Mouse (Mus musculus) CH12.LX (cell line): ENCODE results near the gene Taok1. TPM values are rescaled to one million over a fixed set of nuclear protein-coding genes. Genes with fewer than 3 reads are reported as not detected.

Source experiments
- DNase-seq: peaks from one replicate; pipeline ENCODE4 v3.0.0-alpha.2; 2013; ENCODE audit errors: extremely low read depth
- H3K27ac ChIP-seq: 2 replicates; pipeline ENCODE4 v1.5.1; 2012; ENCODE audit warnings: low read depth, mild to moderate bottlenecking, control low read depth, moderate library complexity; ENCODE audit not compliant: insufficient read depth
- H3K27me3 ChIP-seq: replicated peaks from 2 replicates; pipeline ENCODE3; 2012; ENCODE audit warnings: inconsistent platforms
- H3K36me3 ChIP-seq, 2 experiments: replicated peaks in 1 of 2; 2 replicates each; pipeline versions ENCODE3 to v1.6.1; 2012; ENCODE audit warnings: inconsistent platforms in 1 of 2, low read length in 1 of 2, mild to moderate bottlenecking in 1 of 2, mixed read lengths in 1 of 2, moderate library complexity in 1 of 2; ENCODE audit not compliant: control insufficient read depth in 1 of 2, insufficient read depth in 1 of 2
- H3K4me1 ChIP-seq, 2 experiments: 2 replicates each; pipeline ENCODE4 v1.6.1; 2012; ENCODE audit warnings: inconsistent platforms in 1 of 2, moderate library complexity in 1 of 2; ENCODE audit not compliant: insufficient read depth in 2 of 2, control insufficient read depth in 1 of 2
- H3K4me2 ChIP-seq: 2 replicates; pipeline ENCODE4 v1.6.1; 2012; ENCODE audit warnings: low read depth, mild to moderate bottlenecking, control low read depth; ENCODE audit not compliant: poor library complexity, insufficient read depth, severe bottlenecking
- H3K4me3 ChIP-seq, 3 experiments: fragments of 150-350 bp in 1 of 3; sonication (generic) in 1 of 3; replicated peaks in 1 of 3; 2 replicates each; pipeline versions ENCODE3 to v1.5.1; 2011 to 2012; ENCODE audit warnings: low read depth in 2 of 3, low read length in 2 of 3, mild to moderate bottlenecking in 2 of 3, moderate library complexity in 2 of 3, control low read depth in 1 of 3, improper control_type of control experiment in 1 of 3, inconsistent platforms in 1 of 3, mixed read lengths in 1 of 3; ENCODE audit not compliant: poor library complexity in 1 of 3
- H3K79me2 ChIP-seq: replicated peaks from 2 replicates; pipeline ENCODE4 v1.6.1; 2012; ENCODE audit warnings: mild to moderate bottlenecking, moderate library complexity; ENCODE audit not compliant: control insufficient read depth, poor library complexity, insufficient read depth, severe bottlenecking; ENCODE audit errors: extremely low read depth
- H3K9ac ChIP-seq: 2 replicates; pipeline ENCODE4 v1.6.1; 2012; ENCODE audit warnings: low read depth, mild to moderate bottlenecking, control low read depth, moderate library complexity; ENCODE audit not compliant: insufficient read depth
- H3K9me3 ChIP-seq: replicated peaks from 2 replicates; pipeline ENCODE3; 2012; ENCODE audit warnings: low read length, inconsistent platforms, mixed read lengths
- ETS1 ChIP-seq: conservative IDR thresholded peaks from 2 replicates; pipeline ENCODE4 v1.6.1; 2012; ENCODE audit warnings: low read depth, mild to moderate bottlenecking, inconsistent platforms, low read length, improper control_type of control experiment, moderate library complexity
- IRF4 ChIP-seq: IDR thresholded peaks from 2 replicates; pipeline ENCODE4 v1.6.1; 2014; ENCODE audit warnings: low read depth, mild to moderate bottlenecking, inconsistent platforms, low read length, improper control_type of control experiment
- MYC ChIP-seq: IDR thresholded peaks from 2 replicates; pipeline ENCODE4 v1.6.1; 2011; ENCODE audit warnings: low read depth, mild to moderate bottlenecking, improper control_type of control experiment, low read length
- PAX5 ChIP-seq: IDR thresholded peaks from 2 replicates; pipeline ENCODE4 v1.6.1; 2012; ENCODE audit warnings: low read length, inconsistent platforms, mixed read lengths
- RAD21 ChIP-seq: IDR thresholded peaks from 2 replicates; pipeline ENCODE4 v1.6.1; 2011; ENCODE audit warnings: low read depth, mild to moderate bottlenecking, low read length, improper control_type of control experiment, moderate library complexity
- dilution Hi-C: fragments of 300-500 bp; cut with MboI; formaldehyde crosslinking; loops from 2 replicates; pipeline ENCODE4 v1.14.3; 2020; ENCODE audit warnings: low sequenced_read_pairs; ENCODE audit not compliant: extremely low pct_unique_long_range_greater_than_20kb, extremely low pct_ligation_motif_present
- in situ Hi-C: fragments of 300-500 bp; cut with MboI; formaldehyde crosslinking; loops from 3 replicates; pipeline ENCODE4 v1.14.3; 2019; ENCODE audit warnings: low sequenced_read_pairs, low pct_ligation_motif_present, low pct_unique_long_range_greater_than_20kb, mixed read lengths
- polyA plus RNA-seq: library from polyadenylated mRNA; unstranded; fragments of >175 nt; gene quantifications from 2 replicates; pipeline ENCODE4 v1.2.1, GENCODE M21; 2012; ENCODE audit warnings: low read depth; ENCODE audit not compliant: insufficient read length
- total RNA-seq, 2 experiments: library from RNA; depleted of rRNA; stranded (reverse); fragments of 300-350 nt in 1 of 2; fragments of >200 nt in 1 of 2; gene quantifications; 2 replicates each; pipeline ENCODE4 v1.2.3; 2012 to 2014

The Taok1 gene
- total and polyA plus RNA-seq, 3 experiments = 8.9 to 13.7 (median 11.6) TPM

GRCm38 (mm10) chr11:77483043-77483442 is 124.6 kb downstream of the Taok1 start:
- dilution Hi-C loops = no loop called here

More at GRCm38 (mm10) chr11:77483043-77483442, 124.6 kb downstream of the Taok1 start:
- in situ Hi-C loops = no loop called here
- Histone ChIP-seq H3K27ac (no peak overlapping the region), H3K4me1 (peaks cover 0 to 7% of the 10 kb centered on the region in 2 experiments; a peak in 1 of 4 replicates), H3K4me2 (no peak overlapping the region), H3K36me3 (no peaks in the 10 kb centered on the region), H3K9me3 (no peaks in the 10 kb centered on the region), H3K4me3 (no peak overlapping the region), H3K79me2 (no peaks in the 10 kb centered on the region), H3K27me3 (peaks cover 23% of the 10 kb centered on the region), H3K9ac (no peak overlapping the region)
- no peak for DNase-seq
- no peak for TF ChIP-seq RAD21
- TF ChIP-seq IRF4 = no peak
- TF ChIP-seq ETS1 = no peak
- no peak for TF ChIP-seq PAX5
- TF ChIP-seq MYC = no peak

Other genes starting within 250 kb of the Taok1 start
- gene Coro6, start 145.4 kb downstream of the Taok1 start, total RNA-seq (2012; rRNA removed) = 0.25 TPM in 1 of 2 replicates, not detected in the other
- not detected in 2 replicates for gene Coro6, start 145.4 kb downstream of the Taok1 start, total RNA-seq (2014; rRNA removed)
- gene Coro6, start 145.4 kb downstream of the Taok1 start, polyA plus RNA-seq = 0.37 and 0.39 TPM in 2 replicates
- gene Ankrd13b, start 118.1 kb downstream of the Taok1 start, total RNA-seq (2012; rRNA removed) = 1.7 and 1.9 TPM in 2 replicates
- 0.53 and 0.55 TPM in 2 replicates for gene Ankrd13b, start 118.1 kb downstream of the Taok1 start, total RNA-seq (2014; rRNA removed)
- gene Ankrd13b, start 118.1 kb downstream of the Taok1 start, polyA plus RNA-seq = 2.7 and 2.8 TPM in 2 replicates
- 28.9 and 30.8 TPM in 2 replicates for gene Git1, start 114.3 kb downstream of the Taok1 start, total RNA-seq (2012; rRNA removed)
- gene Git1, start 114.3 kb downstream of the Taok1 start, total RNA-seq (2014; rRNA removed) = 8.0 and 8.8 TPM in 2 replicates
- 53.3 and 57.8 TPM in 2 replicates for gene Git1, start 114.3 kb downstream of the Taok1 start, polyA plus RNA-seq
- 0.38 and 0.63 TPM in 2 replicates for gene Abhd15, start 92.7 kb downstream of the Taok1 start, total RNA-seq (2012; rRNA removed)
- 0.08 and 0.11 TPM in 2 replicates for gene Abhd15, start 92.7 kb downstream of the Taok1 start, total RNA-seq (2014; rRNA removed)
- 0.23 and 0.38 TPM in 2 replicates for gene Abhd15, start 92.7 kb downstream of the Taok1 start, polyA plus RNA-seq
- gene Trp53i13, start 91.8 kb downstream of the Taok1 start, total RNA-seq (2012; rRNA removed) = 11.1 and 12.8 TPM in 2 replicates
- 6.4 and 6.7 TPM in 2 replicates for gene Trp53i13, start 91.8 kb downstream of the Taok1 start, total RNA-seq (2014; rRNA removed)
- 12.6 and 14.9 TPM in 2 replicates for gene Trp53i13, start 91.8 kb downstream of the Taok1 start, polyA plus RNA-seq
- gene Gm10392, start 88.6 kb downstream of the Taok1 start, total RNA-seq (2012; rRNA removed) = 0.13 TPM in 1 of 2 replicates, not detected in the other
- gene Gm10392, start 88.6 kb downstream of the Taok1 start, total RNA-seq (2014; rRNA removed) = 0.30 TPM in 1 of 2 replicates, not detected in the other
- 0.17 and 0.53 TPM in 2 replicates for gene Gm10392, start 88.6 kb downstream of the Taok1 start, polyA plus RNA-seq
- 29.6 and 48.6 TPM in 2 replicates for gene Nufip2, start 78.3 kb upstream of the Taok1 start, total RNA-seq (2012; rRNA removed)
- gene Nufip2, start 78.3 kb upstream of the Taok1 start, total RNA-seq (2014; rRNA removed) = 53.6 and 55.6 TPM in 2 replicates
- gene Nufip2, start 78.3 kb upstream of the Taok1 start, polyA plus RNA-seq = 38.8 and 41.2 TPM in 2 replicates
- not detected in 2 replicates for gene Cryba1, start 117.5 kb upstream of the Taok1 start, total RNA-seq (2012; rRNA removed)
- gene Cryba1, start 117.5 kb upstream of the Taok1 start, total RNA-seq (2014; rRNA removed) = not detected in 2 replicates
- not detected in 2 replicates for gene Cryba1, start 117.5 kb upstream of the Taok1 start, polyA plus RNA-seq
- gene Myo18a, start 155.4 kb upstream of the Taok1 start, total RNA-seq (2012; rRNA removed) = 15.4 and 16.8 TPM in 2 replicates
- gene Myo18a, start 155.4 kb upstream of the Taok1 start, total RNA-seq (2014; rRNA removed) = 5.2 and 6.3 TPM in 2 replicates
- 24.8 and 29.5 TPM in 2 replicates for gene Myo18a, start 155.4 kb upstream of the Taok1 start, polyA plus RNA-seq
- 0.08 TPM in 1 of 2 replicates, not detected in the other for gene Gm10277, start 179.9 kb upstream of the Taok1 start, total RNA-seq (2012; rRNA removed)
- not detected in 2 replicates for gene Gm10277, start 179.9 kb upstream of the Taok1 start, total RNA-seq (2014; rRNA removed)
- 0.10 and 0.11 TPM in 2 replicates for gene Gm10277, start 179.9 kb upstream of the Taok1 start, polyA plus RNA-seq